Mouse (Mus musculus): ENCODE measurements around the gene Tbc1d8.

The Tbc1d8 gene

DNA sequence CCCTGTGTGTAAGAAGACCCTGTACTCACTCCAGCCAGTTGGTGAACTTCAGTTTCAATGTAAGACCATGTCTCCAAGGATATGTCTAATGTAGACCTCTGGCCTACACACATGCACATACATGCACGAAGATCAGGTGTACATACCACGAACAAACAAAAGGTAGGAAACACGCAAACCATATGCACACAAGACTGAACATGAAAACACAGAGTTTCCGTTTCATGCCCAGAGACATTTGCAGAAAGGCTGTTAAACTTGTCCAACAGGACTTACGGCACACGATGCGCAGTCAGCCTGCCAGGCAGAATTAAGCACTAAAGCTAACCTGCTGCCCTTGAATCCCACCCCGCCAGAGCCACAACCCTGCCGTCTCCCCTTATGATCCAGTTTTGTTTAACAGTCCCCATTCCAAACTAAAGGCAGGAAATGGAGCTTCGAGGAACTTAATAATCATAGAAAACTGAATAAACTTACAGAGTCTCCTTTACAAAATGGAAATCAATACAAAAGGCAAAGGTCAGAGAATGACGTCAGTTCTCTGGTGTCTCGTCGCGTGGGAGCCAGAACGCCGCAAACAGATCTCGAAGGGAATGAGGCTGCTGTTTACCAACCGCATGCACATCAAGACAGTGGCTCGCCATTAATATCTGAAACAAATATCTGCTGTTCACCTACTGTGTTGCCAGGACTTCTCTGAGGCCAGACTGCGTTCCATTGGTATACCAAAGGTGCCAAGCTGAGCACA is 33.1 kb downstream of the Tbc1d8 start:
- no peak for DNase-seq

DNA sequence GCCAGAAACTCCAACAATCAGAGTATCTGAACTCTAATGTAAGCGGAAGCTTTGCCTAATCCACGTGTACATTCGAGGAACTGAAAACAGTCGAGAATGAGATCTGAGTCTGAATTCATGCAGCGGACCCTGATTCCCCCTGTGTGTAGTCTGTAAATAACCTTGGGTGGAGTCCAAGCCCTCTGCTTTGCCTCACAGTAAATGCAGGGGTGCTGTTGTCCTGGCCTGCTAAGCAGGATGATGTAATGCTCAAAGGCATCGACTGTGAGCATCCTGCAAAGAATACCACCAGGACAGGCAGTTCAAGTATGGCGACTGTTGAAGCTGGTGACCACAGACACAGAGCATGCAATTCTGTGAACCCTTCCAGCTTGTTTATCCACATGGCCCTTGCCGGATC is 34.8 kb downstream of the Tbc1d8 start:
- no peak for DNase-seq

DNA sequence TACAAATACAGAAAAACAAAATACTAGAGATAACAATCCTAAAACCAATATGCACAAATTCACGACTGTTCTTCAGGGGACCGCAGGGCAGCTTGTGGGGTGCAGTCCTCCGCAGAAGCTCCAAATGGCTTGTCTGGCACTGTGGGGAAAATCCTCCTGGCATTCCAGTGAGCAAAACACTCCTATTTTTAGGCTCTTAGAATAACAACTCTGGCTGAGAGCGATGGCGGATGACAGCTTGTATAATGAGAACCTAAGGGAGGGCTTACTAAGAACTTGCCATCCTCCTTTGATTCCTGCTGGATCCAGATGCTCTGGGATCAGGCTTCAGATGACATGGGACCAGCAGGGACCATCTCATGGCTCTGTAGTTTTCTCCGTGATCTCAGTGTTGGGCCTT is 36.9 kb downstream of the Tbc1d8 start:
- DNase-seq: no peak

DNA sequence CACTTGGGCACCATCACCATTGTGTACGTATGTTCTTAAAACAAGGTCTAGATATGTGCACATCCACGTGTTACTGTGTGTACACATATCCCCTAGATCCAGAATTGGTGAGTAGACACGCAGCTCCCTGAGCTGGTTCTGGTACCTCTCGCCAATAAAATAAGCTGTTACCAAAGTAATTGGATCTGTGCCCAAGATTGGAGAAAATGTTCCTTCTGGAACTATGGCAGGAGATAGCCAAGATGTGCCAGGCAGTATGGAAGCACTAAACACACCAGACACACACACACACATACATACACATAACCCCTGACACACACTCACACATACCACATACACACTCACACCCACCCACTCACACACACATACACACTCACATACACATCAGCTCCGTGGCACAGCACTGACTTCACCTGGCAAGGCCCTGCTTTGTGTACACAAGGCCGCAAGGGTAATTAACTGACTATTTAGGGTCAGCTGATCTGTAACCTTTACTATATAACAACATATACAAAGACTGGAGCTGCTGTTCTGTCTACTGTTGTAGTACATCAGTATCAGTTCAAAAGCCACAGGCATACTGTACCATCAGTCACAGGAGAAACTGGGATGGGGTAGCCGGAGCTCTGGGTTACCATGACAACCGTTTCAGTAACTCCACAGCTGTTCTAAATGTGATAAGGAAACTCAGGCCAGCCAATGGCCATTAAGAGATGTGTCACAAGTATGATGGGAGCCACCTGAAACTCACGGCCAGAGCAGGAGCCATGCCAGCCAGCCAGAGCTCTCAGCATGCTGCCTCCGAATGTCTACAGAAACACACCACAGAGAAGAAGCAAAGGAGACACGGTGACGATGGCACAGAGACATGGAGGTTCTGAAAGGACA is 38.6 kb downstream of the Tbc1d8 start:
- no peak for DNase-seq

DNA sequence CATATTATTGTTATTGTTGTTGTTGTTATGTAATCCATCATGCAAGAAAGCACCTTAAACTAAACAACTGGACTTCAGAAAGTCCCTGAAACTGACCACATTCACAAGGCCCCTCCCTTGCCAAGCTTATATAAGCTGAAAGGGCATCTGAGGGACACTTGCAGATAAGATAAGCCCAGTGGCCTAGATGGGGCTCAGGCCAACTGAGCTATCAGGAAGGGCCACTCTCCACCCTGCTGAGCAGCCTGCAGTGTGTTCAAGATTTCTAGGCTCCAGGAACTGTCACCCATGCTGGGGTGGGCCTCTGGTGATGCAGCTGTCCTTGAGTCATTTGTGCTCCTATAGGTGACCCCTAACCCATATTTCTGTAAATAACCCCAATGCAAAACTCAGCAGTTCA is 39.9 kb downstream of the Tbc1d8 start:
- no peak for DNase-seq

DNA sequence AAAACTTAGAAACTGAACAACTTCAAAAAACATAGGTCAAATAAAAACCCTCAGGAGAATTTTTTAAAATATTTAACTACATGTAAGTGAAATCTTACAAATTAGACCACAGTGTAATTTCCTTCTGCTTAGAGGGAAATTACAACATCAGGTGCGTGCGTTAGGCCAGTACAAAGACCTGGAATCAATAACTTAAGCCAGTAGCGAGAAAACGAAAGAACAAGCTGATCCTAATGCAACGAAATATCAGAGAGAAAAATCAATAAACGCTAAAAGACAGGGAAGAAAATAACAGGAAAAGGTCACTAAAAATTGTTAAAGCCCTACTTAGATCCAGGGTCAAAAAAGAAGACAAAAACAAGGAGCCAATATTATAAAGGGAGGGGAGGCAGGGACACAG is 44.3 kb downstream of the Tbc1d8 start:
- no peak for DNase-seq

DNA sequence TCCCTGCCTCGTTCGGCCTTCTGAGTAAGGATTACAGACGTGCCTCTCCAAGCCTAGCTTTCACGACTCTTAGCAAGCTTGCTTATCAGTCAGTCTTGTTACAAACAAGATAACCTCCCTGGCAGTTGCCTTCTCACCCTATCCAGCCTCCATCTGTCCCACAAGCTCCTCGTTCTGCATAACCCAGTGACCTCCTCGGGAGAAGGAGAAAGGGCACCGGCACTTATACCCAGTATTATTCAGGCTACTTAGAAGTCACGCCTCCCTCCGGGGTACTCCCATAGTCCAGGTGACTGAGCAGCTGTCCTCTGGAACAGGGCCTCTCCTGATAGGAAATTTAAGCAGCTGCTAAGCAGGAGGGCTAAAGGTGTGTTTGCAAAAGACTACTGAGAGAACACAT is 48.5 kb downstream of the Tbc1d8 start:
- peak in 1 of 2 experiments; percentile 34 for DNase-seq

DNA sequence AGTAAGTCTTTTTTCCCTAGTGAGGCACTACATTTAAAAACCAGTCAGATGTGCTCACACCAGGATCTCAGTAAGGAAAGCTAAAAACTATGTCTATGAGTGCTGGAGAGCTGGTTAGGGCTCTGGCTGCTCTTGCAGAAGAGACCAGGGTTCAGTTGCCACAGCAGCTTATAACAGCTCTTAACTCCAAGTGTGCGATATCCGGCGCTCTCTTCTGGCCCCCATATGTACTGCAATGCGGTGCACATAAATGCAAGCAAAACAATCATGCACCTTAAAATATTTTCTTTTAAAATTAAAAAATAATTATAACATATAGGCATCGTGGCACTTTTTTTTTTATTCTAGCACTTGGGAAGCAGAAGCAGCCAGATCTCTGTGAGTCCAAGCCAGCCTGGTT is 49.5 kb downstream of the Tbc1d8 start:
- no peak for DNase-seq

DNA sequence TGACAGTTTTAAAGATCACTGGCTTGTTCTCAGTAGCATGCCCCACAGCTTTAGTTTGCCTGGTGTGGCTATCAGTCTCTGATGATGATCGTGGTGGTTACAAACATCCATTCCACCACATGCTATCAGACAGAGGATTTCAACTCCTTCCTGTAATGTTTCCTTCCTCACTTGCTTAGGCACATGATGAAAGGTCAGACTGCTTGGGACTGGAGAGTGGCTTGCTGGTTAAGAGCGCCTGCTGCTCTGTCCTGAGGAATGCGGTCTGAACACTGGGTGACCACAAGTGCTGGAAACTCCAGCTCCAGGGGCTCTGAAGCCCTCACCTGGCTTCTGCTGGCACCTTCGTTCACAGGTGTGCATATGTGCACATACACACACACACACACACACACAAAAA is 50.3 kb downstream of the Tbc1d8 start:
- DNase-seq: peak; percentile 59 to 72

DNA sequence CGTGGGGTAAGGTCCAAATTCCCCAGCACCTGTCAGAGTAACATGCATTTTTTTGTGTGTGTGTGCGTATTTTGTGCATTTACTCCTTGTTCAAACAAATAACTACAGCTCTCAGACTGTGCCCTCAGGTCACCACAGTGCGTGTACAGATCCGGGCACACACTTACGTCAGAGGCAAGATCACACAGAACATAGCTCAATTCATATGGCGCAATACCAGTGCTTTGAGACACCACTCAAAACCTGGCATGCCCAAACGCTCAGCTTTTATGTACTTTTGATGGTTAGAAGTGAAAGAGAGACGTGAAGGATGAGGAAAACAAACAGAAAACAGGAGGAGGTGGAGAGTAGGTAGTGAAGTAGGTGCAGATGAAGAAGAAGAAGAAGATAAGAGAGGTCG is 53.1 kb downstream of the Tbc1d8 start:
- DNase-seq: peak; percentile 71 to 82

DNA sequence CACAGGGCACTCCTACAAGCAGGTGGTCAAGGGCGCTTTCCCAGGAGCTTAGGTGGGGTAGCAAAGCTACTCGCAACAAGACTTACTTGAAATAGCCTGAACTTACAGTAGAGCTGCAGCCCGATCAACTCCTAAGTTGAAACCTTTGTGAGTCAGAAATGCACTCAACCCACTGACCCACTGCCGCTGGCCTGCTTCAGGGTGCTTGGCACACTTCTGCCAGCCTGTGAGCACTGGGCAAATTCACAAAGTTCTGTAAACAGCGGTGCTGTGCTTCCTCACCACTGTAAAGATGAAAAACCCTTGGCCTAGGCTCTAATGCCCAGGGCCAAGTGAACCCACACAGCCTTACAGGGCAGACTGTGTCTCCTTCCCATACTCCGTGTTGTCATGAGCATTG is 57.6 kb downstream of the Tbc1d8 start:
- no peak for DNase-seq

DNA sequence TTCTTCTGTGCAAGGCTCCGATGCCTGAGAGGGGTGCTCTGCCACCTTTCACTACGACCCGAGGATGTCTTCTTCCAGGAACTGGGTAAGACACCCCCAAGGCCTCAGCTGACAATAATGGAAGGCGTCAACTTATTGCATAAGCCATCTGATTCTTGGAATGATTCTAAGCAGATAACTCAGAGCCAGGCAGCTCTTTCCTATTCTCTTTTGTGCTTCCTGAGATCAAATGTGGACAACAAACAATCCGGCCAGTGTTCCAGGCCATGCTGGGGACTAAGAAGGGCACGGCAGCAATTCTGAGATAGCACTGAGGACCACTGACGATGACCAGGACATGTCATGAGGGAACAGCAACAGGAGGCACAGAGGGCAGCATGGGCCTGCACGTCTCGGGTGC is 59.7 kb downstream of the Tbc1d8 start:
- peak in 1 of 2 experiments; percentile 45 for DNase-seq

DNA sequence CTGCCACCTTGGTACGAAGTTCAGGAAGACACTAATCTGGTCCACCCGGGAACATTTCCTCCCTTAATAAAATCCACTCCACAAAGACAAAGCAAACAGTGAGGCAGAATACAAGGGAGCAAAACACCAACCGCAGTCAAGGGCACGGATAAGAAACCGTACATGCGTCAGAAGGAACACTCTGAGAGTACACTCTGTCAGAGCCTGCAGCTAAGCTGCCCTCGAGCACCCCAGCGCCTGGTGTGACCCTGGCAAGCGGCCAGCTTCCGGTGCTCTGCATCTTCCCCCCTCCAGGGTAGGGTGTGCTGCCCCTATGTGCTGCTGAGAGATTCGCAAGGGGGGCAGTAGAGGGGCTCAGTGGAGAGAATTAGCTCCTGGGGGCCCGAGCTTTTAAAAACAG is 60.7 kb downstream of the Tbc1d8 start:
- peak; percentile 81 to 92 for DNase-seq

DNA sequence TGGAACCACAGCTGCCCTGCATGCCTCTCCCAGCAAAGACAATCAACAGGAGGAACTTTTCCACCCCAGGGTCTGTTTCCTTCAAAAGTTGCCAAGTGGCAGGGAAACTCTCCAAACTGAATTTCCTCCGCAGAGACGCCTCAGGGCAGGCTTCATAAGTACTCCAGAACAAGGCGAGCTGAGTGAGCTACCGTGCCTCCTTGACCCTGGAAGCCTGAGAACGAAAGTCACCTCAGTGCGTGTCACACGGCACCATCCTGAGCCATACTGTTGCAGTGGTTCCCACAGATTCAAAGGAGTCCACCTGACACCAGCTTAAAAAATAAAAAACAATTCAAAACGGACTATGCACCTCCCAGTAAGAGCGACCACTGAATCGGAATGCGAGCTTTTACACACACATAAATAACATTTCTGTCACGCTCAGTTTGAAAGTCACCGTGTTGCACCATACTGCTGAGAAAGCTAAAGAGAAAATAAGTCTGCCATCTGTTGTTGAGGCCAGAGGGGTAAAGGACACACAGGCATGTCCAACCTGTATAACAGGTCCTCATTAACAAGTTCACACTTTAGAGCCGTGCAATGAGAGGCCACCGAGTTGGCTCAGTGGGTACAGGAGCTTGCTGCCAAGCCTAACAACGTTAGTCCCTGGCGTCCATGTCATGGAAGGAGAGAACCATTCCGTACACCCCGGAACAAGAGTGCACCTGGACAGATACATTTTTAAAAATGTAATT is 68.3 kb downstream of the Tbc1d8 start:
- peak; percentile 37 to 70 for DNase-seq

DNA sequence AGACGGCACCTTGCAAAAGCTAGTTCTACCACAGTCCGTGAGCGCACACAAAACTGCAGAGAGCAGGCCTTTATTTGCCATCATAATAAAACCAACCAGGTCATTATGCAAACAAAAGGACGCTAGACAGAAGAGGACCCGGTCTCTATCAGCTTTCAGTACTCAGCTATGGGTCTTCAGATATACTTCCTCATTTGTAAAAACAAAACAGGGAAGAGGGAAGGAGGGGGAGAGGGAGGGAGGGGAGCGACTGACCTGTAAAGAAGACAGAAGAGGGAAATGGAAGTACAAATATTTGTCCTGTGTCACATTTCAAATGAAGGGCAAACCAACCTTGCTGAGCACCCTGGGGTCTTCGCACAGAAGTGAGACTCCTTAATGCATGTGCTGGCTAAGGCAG is 69.9 kb downstream of the Tbc1d8 start:
- DNase-seq: no peak

DNA sequence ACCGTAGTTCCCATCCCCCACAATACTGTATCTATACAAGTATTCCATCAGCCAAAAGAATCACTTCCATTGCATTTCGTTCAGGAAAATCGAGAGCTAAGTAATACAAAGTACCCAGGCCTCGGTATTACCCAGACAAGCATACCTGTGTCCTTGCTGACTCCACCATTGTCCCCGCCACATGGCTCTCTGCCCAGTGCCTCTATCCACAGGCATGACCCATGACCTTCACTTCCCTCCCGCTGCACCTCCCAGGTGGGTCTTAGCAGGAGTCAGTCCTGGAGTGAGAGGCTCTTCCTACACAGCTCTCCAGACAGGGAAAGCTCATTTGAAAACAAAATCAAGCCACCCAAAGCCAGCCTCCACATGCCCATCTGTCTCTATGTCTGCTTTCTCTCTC is 70.4 kb downstream of the Tbc1d8 start:
- DNase-seq: peak in 1 of 2 experiments; percentile 55

DNA sequence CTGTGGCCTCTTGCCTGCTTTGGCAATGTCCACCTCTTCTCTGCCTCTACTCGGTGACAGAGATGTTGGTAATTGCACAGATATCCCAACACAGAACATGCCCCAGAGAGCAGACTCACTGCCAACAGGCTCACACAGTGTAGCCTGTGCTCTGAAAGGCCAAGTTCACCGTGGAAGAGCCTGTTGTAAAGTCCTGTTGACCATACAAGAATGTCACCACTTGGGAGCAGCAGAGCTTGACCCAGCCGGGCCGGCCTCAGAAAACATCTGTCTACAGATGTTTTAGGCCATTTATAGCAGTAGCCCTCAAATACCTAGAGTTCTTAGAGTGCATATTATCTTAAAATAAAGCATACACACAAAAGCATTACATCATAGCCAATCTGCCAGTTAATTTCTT is 71.4 kb downstream of the Tbc1d8 start:
- no peak for DNase-seq

DNA sequence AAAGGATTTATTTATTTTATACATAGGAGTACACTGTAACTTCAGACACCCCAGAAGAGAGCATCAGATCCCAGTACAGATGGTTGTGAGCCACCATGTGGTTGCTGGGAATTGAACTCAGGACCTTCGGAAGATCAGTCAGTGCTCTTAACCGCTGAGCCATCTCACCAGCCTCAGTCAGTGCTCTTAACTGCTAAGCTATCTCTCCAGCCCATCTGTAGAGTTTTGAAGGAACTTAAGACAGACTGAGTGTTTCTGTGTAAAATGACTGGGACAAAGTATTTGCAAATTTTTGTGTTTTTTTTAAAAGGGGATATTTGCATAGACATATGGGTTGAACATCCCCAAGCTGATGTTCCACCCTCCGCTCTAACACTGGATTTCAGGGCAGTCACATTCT is 78.4 kb downstream of the Tbc1d8 start:
- no peak for DNase-seq

DNA sequence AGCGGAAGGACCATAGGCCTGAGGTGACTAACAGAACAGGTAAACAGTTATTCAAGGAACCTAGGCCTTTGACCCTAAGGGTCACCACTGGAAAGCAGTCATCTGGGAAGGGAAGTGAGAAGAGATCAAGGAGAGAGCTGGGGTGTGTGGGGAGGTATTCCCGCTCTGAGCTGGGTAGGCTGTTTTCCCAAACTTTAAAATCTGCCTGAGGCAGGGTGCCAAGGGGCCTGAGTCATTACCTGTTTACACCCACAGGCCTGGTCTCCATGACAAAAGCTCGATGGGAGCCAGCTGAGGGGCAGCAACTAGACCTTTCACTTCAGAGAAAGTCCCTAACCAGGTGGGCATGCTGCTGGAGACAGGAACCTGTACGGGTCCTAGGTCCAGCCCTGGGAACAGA is 79.3 kb downstream of the Tbc1d8 start:
- peak; percentile 58 to 74 for DNase-seq

DNA sequence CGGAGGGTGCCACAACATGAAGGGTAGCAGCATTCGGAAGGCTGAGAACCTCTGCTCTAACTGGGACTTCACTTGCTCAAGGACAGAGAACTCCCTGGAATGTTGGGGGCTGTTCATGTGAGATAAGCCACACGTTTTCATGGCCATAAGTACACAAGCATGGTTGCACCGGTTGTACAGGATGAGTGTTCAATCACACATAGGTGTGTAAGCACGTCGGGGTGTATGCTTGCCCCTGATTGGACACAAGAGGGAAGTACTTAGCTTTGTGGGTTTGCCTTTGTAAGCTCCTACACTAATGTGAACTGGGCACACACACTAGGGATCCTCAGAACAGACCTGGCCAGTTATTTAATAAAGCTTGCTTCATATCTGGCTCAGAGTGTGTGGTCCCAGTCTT is 80.3 kb downstream of the Tbc1d8 start:
- no peak for DNase-seq

DNA sequence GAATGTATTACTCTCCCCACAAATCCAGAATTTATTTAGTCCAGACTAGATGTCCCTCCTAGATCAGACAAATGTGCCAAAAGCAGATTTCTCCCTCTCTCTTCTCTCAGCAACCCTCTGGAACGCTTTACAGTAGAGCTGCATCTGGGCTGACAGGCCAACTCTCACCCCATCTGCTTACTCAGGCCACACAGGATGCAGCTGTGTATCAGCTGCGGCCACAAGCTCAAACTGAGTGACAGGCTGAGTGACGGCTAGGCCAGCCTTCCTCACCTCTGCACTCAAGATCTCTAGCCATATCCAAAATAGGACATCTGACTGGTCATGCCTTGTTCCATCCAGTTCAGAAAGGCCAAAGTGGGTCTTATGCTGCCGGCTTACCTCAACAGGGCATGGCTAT is 82.2 kb downstream of the Tbc1d8 start:
- DNase-seq: no peak

DNA sequence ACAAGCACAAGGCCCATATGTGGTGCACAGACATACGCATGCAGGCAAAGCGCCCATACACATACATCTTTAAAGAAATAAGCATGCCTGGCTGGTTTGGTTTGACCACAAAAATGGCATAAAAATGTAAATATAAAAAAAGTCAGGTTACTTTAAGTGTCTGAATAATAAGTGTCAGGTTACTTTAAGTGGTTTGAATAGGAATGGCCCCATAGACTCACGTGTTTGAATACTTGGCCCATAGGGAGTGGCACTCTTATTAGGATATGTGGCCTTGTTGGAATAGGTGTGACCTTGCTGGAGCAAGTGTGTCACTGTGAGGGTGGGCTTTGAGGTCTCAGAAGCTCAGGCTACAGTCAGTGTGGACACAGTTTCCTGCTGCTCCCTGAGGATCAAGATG is 83.9 kb downstream of the Tbc1d8 start:
- DNase-seq: no peak

DNA sequence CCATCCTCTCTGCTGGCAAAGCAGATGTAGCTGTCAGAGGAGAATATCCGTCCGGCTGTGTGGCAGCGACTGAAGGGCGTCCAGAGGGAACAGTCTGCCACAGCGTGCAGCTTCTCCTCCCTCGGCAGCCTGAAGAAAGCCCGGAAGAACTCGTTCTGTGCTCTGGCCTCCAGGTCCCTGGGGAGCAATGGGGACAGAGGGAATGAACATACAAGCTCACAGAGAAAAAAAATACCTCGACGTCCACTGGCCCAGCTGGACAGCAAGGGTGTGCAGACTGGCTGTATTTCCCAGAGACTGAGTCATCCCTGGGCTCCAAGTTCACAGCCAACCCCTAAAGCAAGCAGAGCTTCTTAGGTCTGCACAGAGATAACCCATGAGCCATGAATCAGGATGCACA is 84.5 kb downstream of the Tbc1d8 start:
- no peak for DNase-seq
